Mouse (Mus musculus): ENCODE data around the gene Cox15.

Cox15 gene

DNA sequence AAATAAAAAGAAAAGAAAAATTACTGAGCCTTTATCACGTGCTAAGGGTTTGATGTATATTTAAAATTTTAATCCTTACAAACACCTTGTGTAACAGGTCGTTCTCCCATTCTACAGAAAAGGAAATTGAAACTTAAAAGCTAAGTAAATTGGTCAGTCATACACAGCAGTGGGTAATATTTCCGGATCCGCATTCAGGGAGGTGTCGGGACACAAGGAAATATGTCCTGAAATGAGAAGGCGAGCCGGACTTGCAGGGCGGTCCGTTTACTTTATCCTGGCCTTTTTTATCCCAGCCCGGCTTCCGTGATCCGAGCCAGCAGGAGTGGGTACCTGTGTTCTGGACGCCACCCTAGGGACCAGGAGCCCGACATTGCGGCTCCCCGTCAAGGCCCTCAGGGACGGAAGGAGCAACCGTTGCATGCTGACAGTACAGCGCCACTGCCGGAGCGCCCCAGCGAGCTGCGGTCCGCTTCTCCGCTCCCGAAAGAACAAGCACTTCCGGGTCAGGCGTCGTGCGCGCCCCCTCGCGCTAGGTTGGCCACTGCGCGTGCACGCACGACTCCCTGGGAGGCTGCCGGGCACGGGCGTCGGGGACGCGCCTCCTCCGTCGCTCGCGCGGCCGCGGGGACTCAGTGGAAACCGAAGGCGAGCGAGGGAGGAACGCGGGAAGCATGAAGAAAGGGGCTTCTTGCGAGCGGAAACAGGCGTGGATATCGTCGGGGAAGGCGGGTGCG is at the start of gene Cox15, which contains the start of gene Cutc:
Cox15 (minus strand) TSS at position 512 of the 737 bp plus-strand sequence.
Cutc (plus strand) TSS at position 508 of the 737 bp plus-strand sequence.
- peak; percentile 95 for DNase-seq (ENCODE audit: low spot score)

DNA sequence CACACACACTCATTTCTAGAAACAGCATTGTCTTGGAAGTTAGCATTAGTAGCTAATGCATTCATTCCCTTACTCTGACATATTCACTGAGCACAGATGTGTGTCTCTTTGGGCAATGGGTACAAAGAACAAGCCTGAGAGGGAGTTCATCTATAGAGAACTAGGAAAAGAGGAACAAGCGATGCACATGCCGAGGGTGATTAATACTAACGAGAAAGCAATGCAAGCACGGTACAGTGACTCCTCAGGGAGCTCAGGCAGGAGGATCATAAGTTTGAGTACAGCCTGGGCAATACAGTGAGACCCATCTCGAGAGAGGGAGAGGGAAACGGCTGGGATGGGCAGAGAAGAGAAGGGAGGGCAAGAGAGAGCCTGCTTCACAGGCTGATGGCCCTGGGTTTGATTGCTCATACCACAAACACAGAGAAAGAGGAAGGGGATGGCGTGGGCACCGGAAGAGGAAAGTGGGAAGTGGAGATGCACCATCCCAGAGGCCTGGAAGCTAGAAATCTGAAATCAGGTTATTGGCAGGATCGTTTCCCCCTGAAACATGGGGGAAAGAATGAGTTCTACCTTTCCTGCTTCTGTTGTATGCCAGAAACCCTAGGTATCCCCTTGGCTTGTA is 48.7 kb upstream of the Cox15 start:
- no peak for DNase-seq (ENCODE audit: low spot score)

DNA sequence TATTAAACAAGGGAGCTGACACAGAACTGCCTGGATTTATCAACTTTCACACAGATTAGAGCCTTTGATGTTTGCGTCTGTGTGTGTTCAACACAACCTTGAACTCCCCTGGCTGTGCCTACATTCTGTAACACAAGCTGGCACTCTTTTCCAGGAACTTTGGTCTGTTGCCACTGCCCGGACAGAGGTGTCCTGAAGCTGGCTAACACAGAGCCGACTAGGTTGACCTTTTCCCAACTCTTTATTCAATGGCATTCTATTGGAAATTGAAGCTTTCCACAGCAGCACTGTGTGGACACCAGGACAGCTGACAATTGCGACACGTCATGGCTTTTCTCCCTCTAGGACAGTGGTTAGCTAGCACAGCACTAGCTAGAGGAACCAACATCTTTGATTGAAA is 44.4 kb upstream of the Cox15 start:
- DNase-seq (ENCODE audit: low spot score): no peak

DNA sequence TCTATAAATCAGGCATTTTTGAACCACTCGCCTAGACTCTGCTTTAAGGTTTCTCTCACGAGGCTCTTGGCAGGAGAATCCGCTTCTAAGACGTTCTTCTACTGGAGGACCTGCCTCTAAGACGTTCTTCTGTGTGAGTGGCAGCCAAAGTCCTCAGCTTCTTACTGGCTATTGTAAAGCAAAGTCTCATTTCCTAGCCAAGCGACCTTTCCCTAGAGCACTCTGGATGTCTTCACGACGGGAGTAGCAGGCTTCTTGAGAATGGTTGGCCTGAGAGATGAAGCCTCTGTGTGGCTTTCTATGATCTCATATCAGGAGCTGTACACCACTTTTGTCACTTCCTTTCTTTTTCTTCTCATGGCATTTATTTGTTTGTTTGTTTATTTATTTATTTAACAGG is 42.7 kb upstream of the Cox15 start:
- no peak for DNase-seq (ENCODE audit: low spot score)

DNA sequence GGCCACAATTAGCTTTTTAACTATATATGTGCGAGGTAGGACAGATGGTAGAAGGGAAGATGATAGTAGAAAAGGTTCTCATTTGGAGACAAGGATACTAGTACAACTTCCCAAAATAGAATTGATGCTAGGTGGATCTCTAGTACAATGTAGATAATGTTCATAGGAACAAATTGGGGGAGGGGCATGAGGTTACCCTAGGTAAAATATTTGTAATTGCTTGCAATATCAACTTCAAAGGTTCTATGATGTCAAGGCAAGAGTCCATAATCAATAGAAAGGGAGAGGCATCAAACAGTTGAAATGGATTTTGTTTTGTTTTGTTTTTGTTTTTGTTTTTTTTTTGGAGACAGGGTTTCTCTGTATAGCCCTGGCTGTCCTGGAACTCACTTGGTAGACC is 41.2 kb upstream of the Cox15 start:
- DNase-seq (ENCODE audit: low spot score): no peak

DNA sequence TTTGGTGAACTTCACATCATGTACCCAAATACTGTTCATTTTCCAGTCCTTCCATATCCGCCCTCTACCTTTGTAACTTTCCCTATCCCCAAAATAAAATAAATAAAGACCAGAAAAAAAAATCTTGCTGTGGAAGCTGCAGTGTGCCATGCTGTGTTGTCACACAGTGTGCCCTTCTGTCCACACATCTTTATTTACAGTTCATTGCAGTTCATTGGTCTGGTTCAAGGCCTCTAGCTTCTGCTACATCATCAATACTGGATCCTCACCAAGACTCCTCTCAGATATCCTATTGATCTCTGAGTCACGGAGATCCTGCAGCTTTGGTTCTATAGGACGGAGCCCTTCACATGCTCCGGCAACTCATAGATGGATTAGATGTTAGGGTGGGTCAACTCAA is 39.7 kb upstream of the Cox15 start:
- no peak for DNase-seq (ENCODE audit: low spot score)

DNA sequence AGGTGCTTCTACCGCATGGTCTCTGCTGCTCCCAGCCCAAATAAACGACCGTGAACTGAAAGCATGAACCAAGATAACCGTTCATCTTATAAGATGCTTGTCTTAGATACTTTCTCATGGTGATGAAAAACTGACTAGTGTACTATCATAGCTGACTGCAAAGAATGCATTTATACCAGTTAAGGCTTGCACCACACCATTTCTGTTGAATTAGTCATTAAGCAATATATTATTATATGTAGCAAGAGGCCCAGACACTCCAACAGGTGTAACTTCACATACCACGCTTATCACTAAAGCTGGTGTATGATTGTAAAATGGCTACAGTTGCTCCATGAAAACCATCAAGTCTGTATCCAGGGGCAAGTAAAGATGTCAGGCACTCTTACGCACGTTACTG is 37.0 kb upstream of the Cox15 start:
- no peak for DNase-seq (ENCODE audit: low spot score)

DNA sequence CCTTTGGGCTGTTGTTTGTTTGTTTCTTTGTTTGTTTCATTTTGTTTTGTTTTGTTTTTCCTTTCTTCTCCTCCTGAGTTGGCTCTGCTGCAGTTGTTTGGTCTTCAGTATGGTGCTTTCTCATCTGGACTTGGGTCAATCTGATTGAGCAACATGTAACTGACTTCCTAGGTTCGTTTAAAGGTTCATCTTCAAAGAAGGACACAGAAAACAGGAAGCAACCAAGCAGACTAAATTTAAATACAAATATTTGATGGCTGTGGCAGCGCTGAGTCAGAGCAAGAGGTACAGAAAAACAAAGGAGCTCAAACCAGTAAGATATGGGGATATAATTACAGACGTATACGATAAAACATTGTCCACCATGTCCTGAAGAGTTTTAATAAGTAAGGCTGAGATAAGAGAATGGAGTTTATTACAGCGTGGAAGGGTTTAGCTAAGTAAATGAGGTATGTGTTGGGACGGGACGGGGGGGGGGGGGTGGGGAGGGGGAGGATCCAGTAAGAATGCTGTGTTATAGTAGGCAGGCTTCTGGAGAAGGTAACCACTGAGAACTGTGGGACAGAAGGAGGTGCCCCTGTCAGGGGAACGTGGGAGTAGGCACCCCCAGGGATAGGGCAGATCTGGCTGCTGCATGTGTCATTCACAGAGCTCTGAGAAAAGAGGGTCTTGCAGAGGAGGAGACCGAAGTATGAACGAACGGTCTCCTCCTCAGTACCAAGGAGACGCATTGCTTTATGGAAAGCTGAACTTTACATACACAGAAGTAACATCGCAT is 33.6 kb upstream of the Cox15 start:
- no peak for DNase-seq (ENCODE audit: low spot score)

DNA sequence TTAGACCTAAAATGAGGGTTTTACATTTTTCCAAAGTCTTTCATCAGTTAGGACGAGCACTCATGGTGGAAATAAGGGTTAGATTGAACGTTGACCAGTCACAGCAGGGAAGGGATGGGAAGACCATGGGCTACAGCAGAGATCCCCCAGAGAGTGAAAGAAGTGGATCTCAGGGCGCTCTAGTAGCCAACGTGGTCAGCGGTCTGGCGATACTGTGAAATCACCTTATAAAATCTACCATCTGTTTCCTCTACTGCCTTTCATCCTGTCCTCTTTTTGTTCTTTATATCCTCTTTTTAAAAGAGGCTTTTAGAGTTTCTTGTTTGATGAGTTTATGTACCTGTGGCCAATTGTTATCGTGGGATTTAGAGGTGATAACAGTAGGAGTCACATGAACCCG is 32.0 kb upstream of the Cox15 start:
- no peak for DNase-seq (ENCODE audit: low spot score)

DNA sequence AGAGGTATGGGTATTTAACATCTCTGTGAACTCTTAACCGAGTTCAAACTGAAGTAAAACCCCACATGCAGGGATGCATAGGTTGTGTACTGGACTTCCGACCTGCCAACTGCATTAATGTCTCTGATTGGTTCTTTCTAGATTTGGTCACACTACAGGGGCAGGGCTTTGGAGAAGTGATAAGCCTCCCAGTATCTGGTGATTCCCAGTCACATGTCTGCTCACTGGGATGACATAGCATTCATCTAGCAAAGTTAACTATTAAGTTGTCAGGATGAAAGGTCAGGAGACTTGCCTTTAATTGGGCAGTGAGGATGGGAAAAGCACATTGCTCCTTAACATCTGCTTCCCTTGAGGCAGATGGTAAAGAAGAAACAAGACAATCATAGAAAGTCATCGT is 29.2 kb upstream of the Cox15 start, which contains the start of gene Abcc2:
Abcc2 (plus strand) TSS at position 213 of the 400 bp plus-strand sequence.
- DNase-seq (ENCODE audit: low spot score): no peak

DNA sequence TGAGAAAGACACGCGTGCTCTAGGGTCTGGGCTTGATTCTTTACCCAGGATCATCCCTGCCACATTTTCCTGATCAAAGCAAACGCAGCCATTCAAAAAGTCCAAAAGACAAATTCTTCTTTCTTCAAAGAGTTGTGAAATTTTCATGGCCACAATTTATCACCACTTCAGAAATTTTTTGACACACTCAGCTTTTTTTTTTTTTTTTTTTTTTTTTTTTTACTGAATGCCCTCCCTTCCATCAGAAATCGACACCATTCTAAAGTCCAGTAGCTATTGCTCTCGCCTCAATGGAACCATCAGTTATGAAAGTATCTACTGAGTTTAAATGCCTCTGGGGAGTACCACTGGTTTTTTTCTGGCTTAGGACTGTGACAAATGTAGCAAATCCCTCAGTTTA is 27.6 kb upstream of the Cox15 start:
- DNase-seq (ENCODE audit: low spot score): no peak

DNA sequence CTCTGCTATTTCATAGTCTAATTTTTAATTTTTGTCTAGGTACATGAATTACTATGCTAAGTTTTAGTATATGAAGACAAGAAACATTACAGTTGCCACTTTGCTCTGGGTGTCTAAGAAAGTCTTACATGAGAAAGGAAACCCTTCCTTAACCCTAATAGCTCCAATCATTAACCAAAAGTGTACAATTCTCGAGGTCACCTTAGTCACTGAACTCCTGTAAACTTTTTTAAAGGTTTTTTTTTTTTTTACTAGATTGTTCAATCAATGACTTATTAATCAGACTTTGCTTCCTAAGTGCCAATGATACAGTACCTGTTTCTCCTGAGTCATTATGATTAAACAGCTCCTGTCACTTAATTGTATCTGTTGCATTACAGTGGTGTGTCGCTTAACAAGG is 24.5 kb upstream of the Cox15 start:
- DNase-seq (ENCODE audit: low spot score): no peak

DNA sequence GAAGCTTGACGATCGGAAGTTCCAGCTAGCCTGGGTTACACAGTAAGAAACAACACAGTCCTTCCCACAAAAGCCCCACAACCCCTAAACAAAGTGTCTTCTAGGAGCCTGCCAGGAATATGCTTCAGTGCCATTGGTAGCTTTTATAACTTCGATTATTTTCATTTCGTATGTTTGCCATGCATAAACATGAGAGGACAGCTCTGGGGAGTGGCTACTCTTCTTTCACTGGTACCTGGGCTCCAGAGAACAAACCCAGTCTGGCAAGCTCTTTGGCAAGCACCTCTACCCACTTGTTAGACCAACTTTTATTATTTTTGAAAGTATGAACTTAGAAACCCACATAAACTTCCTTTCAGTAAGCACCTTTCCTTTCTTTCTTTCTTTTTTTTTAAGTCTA is 23.8 kb upstream of the Cox15 start:
- no peak for DNase-seq (ENCODE audit: low spot score)

DNA sequence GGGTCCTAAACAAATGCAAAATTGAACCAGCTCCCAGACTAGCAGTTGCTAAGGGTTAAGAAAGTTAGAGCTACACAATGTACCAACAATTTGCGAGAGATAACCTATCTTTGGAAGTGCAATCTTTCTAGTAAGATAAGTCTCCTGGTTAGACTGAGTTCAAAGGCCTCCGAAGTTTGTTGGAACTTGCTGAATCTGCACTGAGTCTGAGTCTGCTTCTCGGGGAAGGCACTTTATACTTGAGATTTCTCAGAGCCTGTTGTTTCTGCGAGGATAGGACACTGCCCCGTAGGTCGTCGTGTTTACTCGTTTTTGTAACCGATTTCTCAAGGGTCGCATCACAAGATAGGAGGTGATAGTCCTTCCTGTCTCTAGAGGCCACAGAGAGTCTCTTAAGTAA is 22.6 kb upstream of the Cox15 start:
- no peak for DNase-seq (ENCODE audit: low spot score)

DNA sequence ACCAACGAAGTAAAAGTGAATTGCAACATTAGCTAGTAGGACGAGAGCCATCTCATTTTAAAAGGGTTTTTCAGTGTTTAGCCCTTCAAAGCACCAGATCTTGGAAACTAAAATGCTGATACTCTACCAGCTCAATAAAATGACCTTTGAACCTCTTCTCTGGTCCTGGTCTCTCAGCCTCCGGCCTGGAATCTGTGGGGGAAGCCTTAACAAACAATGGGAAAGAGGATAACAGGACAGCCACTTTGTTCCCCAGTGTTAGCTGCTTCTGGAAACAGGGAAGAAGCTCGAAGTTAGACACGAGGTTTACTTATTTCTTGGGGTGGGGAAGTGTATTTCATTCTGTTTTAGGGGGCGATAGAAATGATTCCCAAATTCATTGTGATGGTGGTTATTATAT is 19.5 kb upstream of the Cox15 start:
- DNase-seq (ENCODE audit: low spot score): no peak

DNA sequence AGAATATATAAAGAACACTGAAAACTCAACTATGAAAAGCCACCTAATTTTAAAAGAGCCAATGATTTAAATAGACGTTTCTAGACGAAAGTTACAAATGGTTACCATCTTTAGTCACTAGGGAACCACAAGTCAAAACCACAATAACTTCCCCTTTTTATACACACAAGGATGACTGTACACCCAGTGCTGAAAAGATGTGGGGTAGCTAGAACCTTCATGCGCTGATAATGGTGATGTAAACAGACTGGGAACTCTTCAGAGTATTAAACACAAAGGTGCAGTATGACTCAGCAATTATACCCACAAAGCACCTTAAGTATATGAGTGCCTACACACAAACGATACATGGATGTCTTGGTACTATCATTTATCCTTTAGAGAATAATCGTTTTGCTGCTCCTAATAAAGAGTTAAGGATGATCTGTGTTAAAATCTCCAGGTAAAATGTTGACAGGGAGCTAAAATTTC is 18.7 kb upstream of the Cox15 start:
- no peak for DNase-seq (ENCODE audit: low spot score)

DNA sequence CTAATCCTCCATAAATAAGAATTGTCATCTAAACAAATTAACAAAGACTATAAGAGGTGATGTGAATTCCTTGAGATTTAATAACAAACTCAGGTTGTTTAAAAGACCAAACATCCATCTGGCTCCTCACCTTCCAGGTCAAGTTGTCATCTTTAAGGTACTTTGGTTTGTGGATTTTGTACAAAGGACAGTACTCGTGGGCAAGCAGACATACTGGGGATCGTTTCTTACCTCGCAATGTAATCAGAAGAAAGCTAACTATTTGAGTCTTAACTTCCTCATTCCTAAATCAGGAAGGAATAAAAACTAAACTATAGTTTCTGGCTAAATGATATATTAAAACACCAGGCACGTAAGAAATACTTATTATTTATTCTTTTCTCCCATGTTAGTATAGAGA is 17.8 kb upstream of the Cox15 start:
- DNase-seq (ENCODE audit: low spot score): no peak

DNA sequence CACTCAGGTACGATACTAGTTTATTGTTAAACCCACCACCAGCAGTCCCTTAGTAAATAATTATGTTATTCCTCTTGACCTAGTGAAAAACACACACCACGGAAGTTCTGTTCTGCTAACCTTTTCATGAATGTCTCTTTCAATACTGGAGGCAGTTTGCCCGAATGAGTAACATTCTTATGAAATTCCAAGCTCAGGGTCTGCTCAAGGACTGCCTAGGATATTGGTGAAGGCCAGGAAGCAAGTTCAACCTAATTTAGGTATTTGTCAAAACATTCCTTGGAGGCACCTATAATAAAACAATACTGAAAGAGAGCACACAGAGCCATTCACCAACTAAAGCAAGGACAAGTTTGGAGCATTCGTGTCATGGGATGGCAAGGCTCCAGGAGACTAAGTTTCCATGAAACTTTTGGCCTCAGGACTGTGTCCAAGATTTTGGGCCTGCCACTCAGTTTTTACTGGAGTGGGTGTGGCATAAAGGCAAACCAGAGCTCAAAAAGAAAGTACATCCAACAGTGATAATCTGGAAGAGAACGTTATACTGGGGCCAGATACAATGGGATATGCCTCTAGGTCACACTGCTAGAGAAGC is 16.7 kb upstream of the Cox15 start:
- no peak for DNase-seq (ENCODE audit: low spot score)

DNA sequence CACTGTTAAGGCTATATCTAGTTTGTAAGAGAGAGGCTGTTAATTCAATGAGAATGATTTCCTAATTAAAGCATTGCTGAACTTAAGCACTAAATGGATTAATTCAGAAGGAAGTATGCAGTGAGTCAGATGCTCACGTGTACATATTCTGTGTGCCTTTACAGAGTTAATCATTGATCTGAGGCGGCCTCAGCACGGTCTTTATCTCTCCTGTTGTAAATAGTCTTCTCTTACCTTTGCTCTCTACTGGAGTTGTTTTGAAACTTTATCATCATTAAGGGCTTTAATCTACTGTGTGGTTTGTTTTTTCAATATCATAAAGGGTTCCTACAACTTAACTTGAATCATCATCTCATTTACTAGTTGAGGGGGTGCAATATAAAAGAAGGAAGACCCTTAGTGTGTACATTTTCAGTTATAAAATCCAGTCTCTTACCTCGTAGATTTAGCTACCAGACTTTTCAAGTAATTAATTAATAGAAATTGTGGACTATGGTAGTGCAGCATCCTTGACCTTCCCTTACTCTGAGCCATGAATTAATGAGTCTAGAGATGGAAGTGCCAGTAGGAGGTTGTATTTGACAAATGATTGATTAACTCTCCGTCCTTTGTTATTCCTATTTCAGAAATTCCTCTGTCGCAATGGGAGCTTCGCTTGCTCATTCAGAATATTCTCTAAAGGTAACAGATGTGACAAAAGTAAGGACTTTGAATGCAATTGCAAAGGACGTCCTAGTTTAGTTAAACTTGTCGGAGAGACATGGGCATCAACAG is 14.9 kb upstream of the Cox15 start:
- DNase-seq (ENCODE audit: low spot score): no peak

DNA sequence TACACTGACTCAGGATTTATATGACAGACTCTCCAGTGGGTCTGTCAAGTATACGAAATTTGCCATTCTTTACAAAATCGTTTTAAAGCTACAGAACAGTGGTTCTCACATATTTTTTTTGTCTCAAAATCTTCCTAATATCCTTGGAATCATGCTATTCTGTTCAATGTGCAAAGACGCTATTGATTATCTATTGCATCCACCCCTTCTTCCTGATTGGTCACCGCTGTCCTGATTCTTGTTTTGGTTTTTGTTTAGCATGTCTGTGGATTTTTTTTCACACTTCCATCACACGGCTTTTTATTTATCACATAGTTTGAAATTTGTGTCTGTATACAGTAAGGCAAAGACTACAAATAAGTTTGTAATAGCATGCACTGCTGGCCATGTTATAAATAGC is 13.7 kb upstream of the Cox15 start:
- DNase-seq (ENCODE audit: low spot score): no peak

DNA sequence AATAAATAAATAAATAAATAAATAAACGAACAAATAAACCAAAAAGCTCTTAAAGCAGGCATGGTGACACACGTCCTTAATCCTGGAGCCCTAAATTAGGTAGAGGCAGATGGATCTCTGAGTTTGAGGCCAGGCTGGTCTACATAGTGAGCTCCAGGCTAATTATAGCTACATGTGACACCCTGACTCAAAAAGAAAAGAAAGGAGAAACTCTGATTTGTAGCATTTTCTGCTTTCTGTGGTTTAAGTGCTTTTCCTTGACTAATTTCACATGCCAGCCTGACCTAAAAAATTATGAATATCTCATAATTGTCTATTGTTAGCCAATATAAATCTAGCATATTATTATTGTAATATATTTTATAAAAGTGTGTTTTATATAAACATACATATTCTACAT is 9.6 kb upstream of the Cox15 start:
- no peak for DNase-seq (ENCODE audit: low spot score)
